Mouse (Mus musculus) Patski (cell line): ENCODE results near the gene Tns1. TPM values are rescaled to one million over a fixed set of nuclear protein-coding genes. Genes with fewer than 3 reads are reported as not detected.

Source experiments
- ATAC-seq: fragments of 100-300 bp; one replicate; pipeline ENCODE4 v1.8.0; 2021
- CTCF ChIA-PET: fragments of 350-600 bp; sonication (Branson Sonifier 250); formaldehyde crosslinking; loops from one replicate; lab custom pipeline; 2022; ENCODE audit warnings: inconsistent platforms; lab: Charles Lee
- POLR2A ChIA-PET: fragments of 350-600 bp; sonication (Branson Sonifier 250); formaldehyde crosslinking; loops from one replicate; lab custom pipeline; 2022; ENCODE audit warnings: antibody characterized with exemption, inconsistent platforms; lab: Charles Lee
- DNase-seq: peaks from one replicate; pipeline ENCODE4 v3.0.0-alpha.2; 2011; ENCODE audit warnings: low read depth, low spot score
- H3K27me3 ChIP-seq: fragments of 371-371 bp; one replicate; pipeline ENCODE4 v1.5.1; 2021
- CTCF ChIP-seq: fragments of 100-300 bp; IDR thresholded peaks from one replicate; pipeline ENCODE4 v1.5.1; 2021
- in situ Hi-C: fragments of 300-500 bp; cut with MboI; formaldehyde crosslinking; loops from 3 replicates; pipeline ENCODE4 v1.11.1; 2018; ENCODE audit warnings: low pct_unique_long_range_greater_than_20kb, mixed read lengths
- polyA plus RNA-seq: library from polyadenylated mRNA; unstranded; gene quantifications from one replicate; pipeline ENCODE4 v1.2.3, GENCODE M21; 2021

Tns1 gene
- polyA plus RNA-seq, 1 experiment from 2014 or later, result 393 TPM

GRCm38 (mm10) chr1:73942243-73942642, 182.0 kb downstream of the Tns1 start:
- POLR2A ChIA-PET, result no interaction called here

GRCm38 (mm10) chr1:73941697-73942096, 182.6 kb downstream of the Tns1 start:
- no peak for DNase-seq
- no peak for ATAC-seq
- in situ Hi-C loops, result no loop called here
- H3K27me3 ChIP-seq, result no peaks in the 10 kb centered on the region
- no peak for TF ChIP-seq CTCF
- ChIA-PET POLR2A (no interaction called here), CTCF (no interaction called here)

More at GRCm38 (mm10) chr1:73942243-73942642, 182.0 kb downstream of the Tns1 start:
- no peak for TF ChIP-seq CTCF
- DNase-seq, result no peak
- H3K27me3 ChIP-seq, result no peaks in the 10 kb centered on the region
- ATAC-seq, result no peak
- in situ Hi-C loops, result no loop called here
- CTCF ChIA-PET, result no interaction called here

GRCm38 (mm10) chr1:73940491-73941204, 183.6 kb downstream of the Tns1 start:
- ChIA-PET POLR2A (no interaction called here), CTCF (no interaction called here)
- H3K27me3 ChIP-seq, result no peaks in the 10 kb centered on the region
- no peak for TF ChIP-seq CTCF
- no peak for ATAC-seq
- DNase-seq, result no peak
- in situ Hi-C loops, result no loop called here

GRCm38 (mm10) chr1:73938597-73938996, 185.7 kb downstream of the Tns1 start:
- ATAC-seq (no peak), DNase-seq (no peak)
- H3K27me3 ChIP-seq, result no peaks in the 10 kb centered on the region
- no peak for TF ChIP-seq CTCF
- ChIA-PET POLR2A (no interaction called here), CTCF (interaction anchor here (0.5 to 1.3 kb wide), 2 partner anchors 144 to 1086 kb away, joined by 3 read pairs; no protein-coding TSS in a partner anchor)
- in situ Hi-C loops, result no loop called here

- POLR2A ChIA-PET, result no interaction called here
- no peak for TF ChIP-seq CTCF
- ATAC-seq (no peak), DNase-seq (no peak)
- in situ Hi-C loops, result no loop called here
- no peaks in the 10 kb centered on the region for H3K27me3 ChIP-seq
- CTCF ChIA-PET, result interaction anchor here (1.3 kb wide), 1 partner anchor 145 kb away, joined by 3 read pairs; no protein-coding TSS in a partner anchor
Measured at GRCm38 (mm10) chr1:73937805-73938204, 186.4 kb downstream of the Tns1 start.

- ATAC-seq, result peak; percentile 22
- in situ Hi-C loops, result no loop called here
- POLR2A ChIA-PET, result interaction anchor here (0.6 kb wide), 1 partner anchor 139 kb away, joined by 3 read pairs; no protein-coding TSS in a partner anchor
Measured at GRCm38 (mm10) chr1:73936537-73936936, 187.7 kb downstream of the Tns1 start.

GRCm38 (mm10) chr1:73935442-73936080, 188.7 kb downstream of the Tns1 start:
- CTCF ChIA-PET, result no interaction called here
- ATAC-seq, result no peak

More at GRCm38 (mm10) chr1:73936537-73936936, 187.7 kb downstream of the Tns1 start:
- no peak for DNase-seq
- no peak for TF ChIP-seq CTCF
- CTCF ChIA-PET, result no interaction called here
- H3K27me3 ChIP-seq, result no peaks in the 10 kb centered on the region

GRCm38 (mm10) chr1:73933146-73933490, 191.1 kb downstream of the Tns1 start:
- ATAC-seq, result peak; percentile 6
- no peaks in the 10 kb centered on the region for H3K27me3 ChIP-seq
- in situ Hi-C loops, result no loop called here

More at GRCm38 (mm10) chr1:73935442-73936080, 188.7 kb downstream of the Tns1 start:
- POLR2A ChIA-PET, result interaction anchor here (1.2 kb wide), 1 partner anchor 16 kb away, joined by 4 read pairs; no protein-coding TSS in a partner anchor
- TF ChIP-seq CTCF, result no peak
- in situ Hi-C loops, result no loop called here
- no peak for DNase-seq
- no peaks in the 10 kb centered on the region for H3K27me3 ChIP-seq

GRCm38 (mm10) chr1:73932421-73933145, 191.7 kb downstream of the Tns1 start:
- ATAC-seq, result peak; percentile 48
- in situ Hi-C loops, result no loop called here
- ChIA-PET POLR2A (interaction anchor here (1.5 to 1.7 kb wide), 2 partner anchors 15 to 36 kb away, joined by 5 to 7 read pairs; no protein-coding TSS in a partner anchor), CTCF (interaction anchor here (0.9 to 1.4 kb wide), 4 partner anchors 11 to 142 kb away, joined by 3 to 5 read pairs (median 3); no protein-coding TSS in a partner anchor)
- DNase-seq, result no peak
- H3K27me3 ChIP-seq, result no peaks in the 10 kb centered on the region
- no peak for TF ChIP-seq CTCF

More at GRCm38 (mm10) chr1:73933146-73933490, 191.1 kb downstream of the Tns1 start:
- no peak for TF ChIP-seq CTCF
- ChIA-PET POLR2A (interaction anchor here (1.5 to 1.7 kb wide), 2 partner anchors 16 to 35 kb away, joined by 5 to 7 read pairs; no protein-coding TSS in a partner anchor), CTCF (interaction anchor here (0.9 to 1.4 kb wide), 3 partner anchors 11 to 141 kb away, joined by 3 to 5 read pairs (median 3); no protein-coding TSS in a partner anchor)
- DNase-seq, result no peak

- ATAC-seq, result no peak
- no peaks in the 10 kb centered on the region for H3K27me3 ChIP-seq
- in situ Hi-C loops, result no loop called here
- TF ChIP-seq CTCF, result no peak
- ChIA-PET CTCF (interaction anchor here (1.3 to 1.4 kb wide), 3 partner anchors 12 to 143 kb away, joined by 3 to 5 read pairs (median 3); no protein-coding TSS in a partner anchor), POLR2A (interaction anchor here (1.4 to 1.5 kb wide), 2 partner anchors 15 to 32 kb away, joined by 4 to 7 read pairs; no protein-coding TSS in a partner anchor)
- no peak for DNase-seq
Measured at GRCm38 (mm10) chr1:73931851-73932250, 192.4 kb downstream of the Tns1 start.
